Mouse (Mus musculus) ZHBTc4 (cell line): ENCODE measurements at regions not wholly inside any gene's neighbourhood (a gene's known extent, or its start where the extent isn't known, plus 50 kb on each side); places are given as distances from the start of the nearest gene placed in this dataset.

Source experiments
- DNase-seq: peaks from one replicate; pipeline ENCODE4 v3.0.0-alpha.2; 2011; ENCODE audit warnings: low read depth, low spot score

DNA sequence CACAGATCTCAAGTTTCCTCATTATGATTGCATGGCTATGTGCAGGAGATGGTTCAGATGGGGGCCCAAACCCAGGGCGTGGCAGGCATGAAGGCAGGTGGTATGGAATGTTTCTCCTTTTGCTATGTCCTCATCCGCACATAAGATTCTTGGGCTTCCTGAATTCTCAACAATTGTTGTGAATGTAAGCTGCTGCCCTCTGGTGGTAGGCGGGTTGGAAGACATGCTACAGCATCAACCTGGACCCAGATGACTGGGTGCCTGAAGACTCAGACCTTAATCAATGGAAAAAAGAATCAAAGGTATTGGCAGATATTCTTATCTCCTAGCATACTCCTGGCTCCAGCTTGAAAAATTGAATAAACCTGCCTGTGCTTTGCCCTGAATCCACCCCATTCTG is 211.3 kb upstream of the Gm4985 start:
- peak; percentile 32 for DNase-seq

- DNase-seq, result peak; percentile 21
Measured at GRCm38 (mm10) chrX:24161654-24162053, 202.9 kb upstream of the Gm4985 start.

- peak; percentile 6 for DNase-seq
Measured at GRCm38 (mm10) chrX:24153277-24153873, 194.6 kb upstream of the Gm4985 start.
